Mouse (Mus musculus) T-helper 2 cell (primary cell): ENCODE results near the gene Anxa9.
"Not testable (repeated sequence)": the region's sequence is repeated elsewhere in the genome, so short reads cannot be mapped to it uniquely, and the experiment has no call there.

Source experiments
- in situ Hi-C: fragments of 300-600 bp; cut with MboI, MseI; formaldehyde crosslinking; loops from one replicate; pipeline ENCODE4 v1.15.1; 2025; ENCODE audit warnings: high pct_unique_total_duplicates

The Anxa9 gene

DNA sequence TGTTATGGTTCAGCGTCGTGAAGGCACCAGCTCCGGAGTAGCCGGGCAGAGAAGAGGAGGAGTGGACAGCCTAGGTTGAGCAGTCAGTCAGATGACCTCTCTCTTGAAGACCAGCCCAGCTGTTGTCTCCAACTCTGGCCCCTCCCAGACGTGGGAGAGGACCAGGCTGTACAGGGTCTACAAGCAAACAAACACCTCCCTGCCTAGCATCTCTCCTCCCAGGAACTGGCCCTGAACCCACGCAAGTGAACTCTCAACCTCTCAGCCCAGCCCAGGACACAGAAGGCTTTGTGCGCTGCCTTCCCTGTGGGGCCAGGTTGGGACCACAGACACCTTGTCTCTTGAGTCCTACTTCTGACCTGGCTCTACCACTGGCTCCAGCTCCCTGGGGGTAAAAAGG is at the start of gene Anxa9:
Gene Anxa9 (minus strand): TSS at position 77 of the 400 bp plus-strand sequence.
- in situ Hi-C loops = no loop called here

GRCm38 (mm10) chr3:95355911-95356544 is 49.1 kb upstream of the Anxa9 start:
- in situ Hi-C loops = not testable (repeated sequence)

DNA sequence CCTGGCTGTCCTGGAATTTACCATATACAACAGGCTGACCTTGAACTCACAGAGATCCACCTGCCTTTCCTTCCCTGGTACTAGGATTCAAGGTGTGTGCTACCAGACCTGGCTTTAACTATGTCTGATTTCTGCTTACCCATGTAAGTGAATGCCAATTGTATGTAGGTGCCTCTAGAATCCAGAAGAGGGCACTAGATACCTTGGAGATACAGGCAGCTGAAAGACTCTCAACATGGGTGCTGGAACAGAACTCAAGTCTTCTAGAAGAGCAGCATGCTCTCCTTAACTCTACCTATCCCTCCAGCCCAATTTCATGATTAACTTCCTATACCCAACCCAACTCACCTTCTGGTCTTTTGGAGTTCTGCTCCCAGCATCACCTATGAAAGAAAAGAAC is 42.5 kb upstream of the Anxa9 start:
- in situ Hi-C loops = no loop called here

DNA sequence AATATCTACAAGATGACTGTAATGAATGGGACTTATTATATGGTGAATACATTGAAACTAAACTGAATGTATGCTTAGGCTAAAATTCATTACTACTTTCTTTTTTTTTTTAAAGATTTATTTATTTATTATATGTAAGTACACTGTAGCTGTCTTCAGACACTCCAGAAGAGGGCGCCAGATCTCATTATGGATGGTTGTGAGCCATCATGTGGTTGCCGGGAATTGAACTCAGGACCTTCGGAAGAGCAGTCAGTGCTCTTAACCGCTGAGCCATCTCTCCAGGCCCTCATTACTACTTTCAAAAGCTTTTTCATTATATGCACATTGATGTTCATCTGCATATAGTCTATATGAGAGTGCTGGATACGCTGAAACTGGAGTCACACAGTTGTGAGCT is 41.4 kb upstream of the Anxa9 start:
- in situ Hi-C loops = not testable (repeated sequence)

- in situ Hi-C loops = no loop called here
Measured at GRCm38 (mm10) chr3:95346454-95346853, 39.5 kb upstream of the Anxa9 start.

- in situ Hi-C loops = loop anchor here (5.0 kb wide), 2 partner anchors 114 to 499 kb away; no protein-coding TSS in a partner anchor
Measured at GRCm38 (mm10) chr3:95343356-95344000, 36.5 kb upstream of the Anxa9 start.

GRCm38 (mm10) chr3:95338251-95338650 is 31.3 kb upstream of the Anxa9 start:
- in situ Hi-C loops = no loop called here

DNA sequence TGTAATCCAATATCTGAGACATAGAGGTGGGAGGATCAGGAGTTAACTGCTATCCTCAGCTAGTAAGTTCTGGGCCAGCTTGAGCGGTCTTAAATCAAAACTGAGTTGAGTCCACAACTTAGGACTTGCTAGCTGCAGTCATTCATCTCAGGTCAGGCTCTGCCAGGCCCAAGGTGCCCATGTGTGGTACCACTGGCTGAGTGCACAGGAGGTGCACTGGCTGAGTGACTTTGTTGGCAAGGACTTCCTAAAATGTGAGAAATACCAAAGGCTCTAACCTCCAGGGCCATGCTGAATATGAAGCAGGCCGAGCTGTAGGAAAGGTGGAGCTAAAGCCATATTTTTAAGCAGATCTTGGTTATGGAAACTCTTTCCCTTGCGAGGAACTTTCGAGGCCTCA is 30.4 kb upstream of the Anxa9 start:
- in situ Hi-C loops = no loop called here

DNA sequence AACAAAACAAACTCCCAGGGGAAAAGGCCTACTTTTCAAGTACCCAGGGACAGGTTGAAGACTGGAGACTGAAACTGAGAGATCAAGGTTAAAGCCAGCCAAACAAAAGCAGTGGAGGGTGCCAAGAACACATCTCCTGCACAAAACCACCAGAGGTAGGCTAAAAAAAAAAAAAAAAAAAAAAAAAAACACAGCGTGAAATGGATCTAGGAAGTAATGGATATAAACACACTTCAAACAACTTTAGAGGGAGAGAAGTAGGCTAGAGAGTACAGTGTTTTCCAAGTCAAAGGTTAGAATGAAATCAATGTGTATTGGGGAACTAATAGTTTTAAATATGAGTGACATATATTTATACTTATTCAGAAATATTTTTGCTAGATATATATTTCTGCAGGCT is 24.6 kb upstream of the Anxa9 start:
- in situ Hi-C loops = no loop called here

DNA sequence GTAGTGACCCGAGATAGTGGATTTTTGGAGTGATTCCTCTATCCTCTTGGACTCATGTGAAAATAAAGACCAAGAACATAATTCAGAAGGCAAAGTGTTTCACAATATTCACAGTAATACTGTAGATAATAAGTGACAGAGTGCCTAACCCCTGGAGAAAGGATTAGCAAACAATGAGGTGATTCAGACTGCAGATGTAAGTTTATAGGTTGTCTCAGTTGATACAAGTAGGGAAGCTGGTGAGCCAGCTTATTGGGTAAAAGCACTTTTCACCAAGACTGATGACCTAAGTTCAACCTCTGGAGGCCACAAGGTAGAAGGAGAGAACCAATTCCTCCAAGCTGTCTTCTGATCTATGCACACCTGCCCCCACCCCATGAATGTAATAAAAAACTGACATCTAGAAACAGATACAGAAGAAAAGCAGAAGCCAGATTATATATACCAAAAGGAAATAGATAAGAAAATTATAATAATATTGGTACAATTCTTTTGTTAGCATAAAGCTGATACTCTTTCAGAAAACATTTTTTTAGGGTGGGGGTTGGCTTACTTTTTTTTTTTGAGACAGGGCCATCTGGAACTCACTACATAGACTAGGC is 21.9 kb upstream of the Anxa9 start:
- in situ Hi-C loops = no loop called here

DNA sequence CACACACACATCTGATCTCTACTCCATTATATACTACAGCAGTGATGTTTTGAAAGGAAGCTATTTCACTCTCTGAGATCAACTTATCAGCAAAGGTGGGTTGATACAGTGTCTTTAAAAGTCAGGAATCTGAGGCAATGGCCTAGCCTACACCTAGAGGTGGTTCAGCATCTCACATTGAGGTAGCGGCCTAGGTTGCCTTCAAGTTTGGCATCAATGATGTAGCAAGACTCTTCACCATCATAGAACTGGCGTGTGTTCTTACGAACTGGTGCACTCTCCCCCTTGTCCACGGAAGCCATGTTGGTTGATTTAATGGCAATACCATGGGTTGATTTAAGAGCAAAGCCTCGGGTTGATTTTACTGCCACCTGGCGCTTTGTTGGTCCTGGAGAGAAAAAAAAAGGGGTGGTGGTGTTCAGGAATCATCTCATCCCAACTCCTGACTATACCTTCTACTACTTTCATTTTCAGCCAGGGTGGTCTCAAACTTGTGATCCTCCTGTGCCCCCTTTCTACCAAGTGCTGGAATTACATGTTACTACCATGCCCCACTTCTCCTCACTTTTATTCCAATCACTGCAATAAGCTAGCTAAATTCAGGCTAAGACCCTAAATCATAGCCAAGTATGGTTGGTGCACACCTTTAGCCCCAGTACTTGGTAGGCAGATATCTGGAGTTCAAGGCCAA is 17.6 kb upstream of the Anxa9 start:
- in situ Hi-C loops = no loop called here

DNA sequence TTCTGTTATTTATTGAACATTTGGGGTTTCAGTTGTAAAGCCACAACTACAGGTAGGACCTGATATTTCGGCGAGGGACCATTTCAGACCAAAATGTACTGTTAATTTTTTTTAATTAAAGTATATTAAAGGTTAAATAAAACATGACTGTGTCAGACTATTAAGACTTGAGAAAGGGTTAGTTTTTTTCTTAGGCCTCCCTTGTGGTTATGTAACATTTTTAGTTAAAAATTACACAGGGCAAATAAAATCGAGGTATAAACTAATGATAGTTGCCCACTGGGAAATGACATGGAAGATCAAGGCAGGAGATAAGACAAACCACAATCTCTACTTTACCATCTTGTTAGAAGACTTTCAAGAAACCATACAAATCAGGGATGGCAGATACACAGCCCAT is 16.5 kb upstream of the Anxa9 start:
- in situ Hi-C loops = no loop called here

GRCm38 (mm10) chr3:95319701-95320625 is 13.0 kb upstream of the Anxa9 start:
- in situ Hi-C loops = no loop called here

- in situ Hi-C loops = no loop called here
Measured at GRCm38 (mm10) chr3:95319110-95319509, 12.1 kb upstream of the Anxa9 start.

GRCm38 (mm10) chr3:95318548-95318947 is 11.6 kb upstream of the Anxa9 start:
- in situ Hi-C loops = no loop called here

GRCm38 (mm10) chr3:95317414-95318080 is 10.6 kb upstream of the Anxa9 start:
- in situ Hi-C loops = no loop called here

GRCm38 (mm10) chr3:95315844-95316550 is 9.0 kb upstream of the Anxa9 start:
- in situ Hi-C loops = no loop called here

GRCm38 (mm10) chr3:95315094-95315843 is 8.3 kb upstream of the Anxa9 start:
- in situ Hi-C loops = no loop called here

DNA sequence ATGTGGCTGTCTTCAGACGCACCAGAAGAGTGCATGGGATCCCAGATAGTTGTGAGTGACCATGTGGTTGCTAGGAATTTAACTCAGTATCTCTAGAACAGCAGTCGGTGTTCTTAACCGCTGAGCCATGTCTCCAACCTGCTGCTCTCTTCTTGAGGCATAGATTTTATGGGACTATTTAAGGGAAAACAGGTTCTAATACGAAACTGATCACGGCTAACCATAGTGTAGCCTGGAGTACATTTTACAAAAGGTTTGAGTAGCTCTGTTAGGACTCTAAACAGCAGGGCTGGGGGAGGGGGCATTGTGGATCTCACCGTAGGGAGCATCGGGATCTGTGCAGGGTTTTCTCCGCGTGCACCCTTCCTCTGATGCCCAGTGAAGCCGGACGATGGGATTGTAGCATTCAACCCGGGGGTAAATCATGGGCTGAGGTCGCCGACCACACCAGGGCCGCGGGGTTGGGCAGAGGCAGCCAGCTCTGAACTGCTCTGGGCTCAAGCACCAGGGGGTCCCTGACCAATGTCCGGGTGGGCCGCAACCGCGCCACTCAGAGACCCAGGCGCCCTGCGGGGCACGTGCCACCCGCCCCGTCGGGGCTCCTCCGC is 7.6 kb upstream of the Anxa9 start, which contains the start of gene Cers2:
Gene Cers2 (plus strand): TSS at position 306 of the 608 bp plus-strand sequence.
- in situ Hi-C loops = no loop called here
